Mouse (Mus musculus) neural tube, embryonic 13.5 days (tissue): ENCODE results near the gene Iqgap1. TPM values are rescaled to one million over a fixed set of nuclear protein-coding genes. Genes with fewer than 3 reads are reported as not detected.
A peak's percentile ranks its signal among the peaks of the same experiment; 100 is the strongest.
"Not testable (repeated sequence)": the region's sequence is repeated elsewhere in the genome, so short reads cannot be mapped to it uniquely, and the experiment has no call there.

Experiments
- ATAC-seq: fragments of 200-750 bp; cut with Nextera tagmentation; 2 replicates; pipeline ENCODE4 v1.8.0; 2017; ENCODE audit warnings: low read depth, mild to moderate bottlenecking, moderate TSS enrichment, moderate library complexity
- H3K27ac ChIP-seq: fragments of 300-500 bp; sonication (generic); replicated peaks from 2 replicates; pipeline ENCODE4 v1.5.1; 2015; ENCODE audit warnings: moderate library complexity, mild to moderate bottlenecking, inconsistent platforms
- H3K27me3 ChIP-seq: fragments of 300-500 bp; sonication (generic); 2 replicates; pipeline ENCODE4 v1.6.1; 2015; ENCODE audit warnings: mild to moderate bottlenecking, inconsistent platforms
- H3K36me3 ChIP-seq: fragments of 300-500 bp; sonication (generic); 2 replicates; pipeline ENCODE4 v1.6.1; 2015; ENCODE audit warnings: mild to moderate bottlenecking, inconsistent platforms
- H3K4me1 ChIP-seq: fragments of 300-500 bp; sonication (generic); replicated peaks from 2 replicates; pipeline ENCODE4 v1.6.1; 2015; ENCODE audit warnings: inconsistent platforms
- H3K4me2 ChIP-seq: fragments of 300-500 bp; sonication (generic); 2 replicates; pipeline ENCODE4 v1.6.1; 2015; ENCODE audit warnings: inconsistent platforms, mild to moderate bottlenecking, moderate library complexity
- H3K4me3 ChIP-seq: fragments of 300-500 bp; sonication (generic); 2 replicates; pipeline ENCODE4 v1.5.1; 2015; ENCODE audit warnings: mild to moderate bottlenecking, inconsistent platforms
- H3K9ac ChIP-seq: fragments of 300-500 bp; sonication (generic); 2 replicates; pipeline ENCODE4 v1.6.1; 2015; ENCODE audit warnings: moderate library complexity, mild to moderate bottlenecking, inconsistent platforms
- H3K9me3 ChIP-seq: fragments of 300-500 bp; sonication (generic); 2 replicates; pipeline ENCODE4 v1.6.1; 2016; ENCODE audit warnings: inconsistent platforms
- WGBS: fragments of 180-500 bp; shearing (Covaris S2); methylation state at CpG from one replicate; pipeline ENCODE4 v1.1.7; 2015; 5-methylcytosine and 5-hydroxymethylcytosine counted together
- polyA plus RNA-seq: library from polyadenylated mRNA; unstranded; fragments of >200 nt; fragmentation: Nextera tagmentation; extraction: Ambion mirVana; gene quantifications from 2 replicates; pipeline ENCODE4 v1.2.1, GENCODE M21; 2015

The Iqgap1 gene
- polyA plus RNA-seq, 1 experiment from 2014 or later: 19.7 TPM

GRCm38 (mm10) chr7:80840937-80841336, 15.2 kb upstream of the Iqgap1 start:
- no peak overlapping the region for H3K4me2 ChIP-seq
- ATAC-seq: no peak
- H3K36me3 ChIP-seq: no peaks in the 10 kb centered on the region
- no peaks in the 10 kb centered on the region for H3K9me3 ChIP-seq
- no peaks in the 10 kb centered on the region for H3K4me1 ChIP-seq
- no peaks in the 10 kb centered on the region for H3K27me3 ChIP-seq
- H3K9ac ChIP-seq: no peak overlapping the region
- no peak overlapping the region for H3K4me3 ChIP-seq
- WGBS: 86% methylated on average over 4 of the region's 4 CpGs
- no peak overlapping the region for H3K27ac ChIP-seq

- Histone ChIP-seq H3K4me2 (no peak overlapping the region), H3K27me3 (no peaks in the 10 kb centered on the region), H3K9me3 (no peaks in the 10 kb centered on the region), H3K27ac (no peak overlapping the region), H3K4me1 (no peaks in the 10 kb centered on the region), H3K9ac (no peak overlapping the region), H3K36me3 (no peaks in the 10 kb centered on the region), H3K4me3 (no peak overlapping the region)
- 73% methylated on average over 1 of the region's 1 CpGs for WGBS
- no peak for ATAC-seq
Measured at GRCm38 (mm10) chr7:80840241-80840640, 14.5 kb upstream of the Iqgap1 start.

DNA sequence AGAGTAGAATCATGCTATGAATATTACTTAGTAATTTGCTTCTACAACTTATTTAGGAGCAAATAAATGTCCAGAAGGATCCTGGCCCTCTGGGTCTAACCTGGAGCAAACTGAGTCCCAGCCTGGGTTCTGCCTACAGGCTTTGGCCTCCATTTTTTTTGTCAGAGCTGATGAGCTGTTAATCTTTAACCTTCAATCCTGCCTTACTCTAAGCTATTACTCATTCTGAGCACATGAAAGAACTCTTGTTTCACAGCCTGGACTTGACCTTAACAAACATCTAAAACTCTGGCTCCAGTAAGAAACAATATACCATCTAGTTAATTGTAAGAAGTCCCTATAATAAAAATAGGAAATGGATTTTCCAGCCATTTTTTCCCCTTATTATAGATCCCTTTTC, 14.0 kb upstream of the Iqgap1 start:
- Histone ChIP-seq H3K27ac (no peak overlapping the region), H3K9ac (no peak overlapping the region), H3K4me3 (no peak overlapping the region), H3K9me3 (no peaks in the 10 kb centered on the region), H3K27me3 (no peaks in the 10 kb centered on the region), H3K4me1 (no peaks in the 10 kb centered on the region), H3K4me2 (no peak overlapping the region), H3K36me3 (no peaks in the 10 kb centered on the region)
- no peak for ATAC-seq

DNA sequence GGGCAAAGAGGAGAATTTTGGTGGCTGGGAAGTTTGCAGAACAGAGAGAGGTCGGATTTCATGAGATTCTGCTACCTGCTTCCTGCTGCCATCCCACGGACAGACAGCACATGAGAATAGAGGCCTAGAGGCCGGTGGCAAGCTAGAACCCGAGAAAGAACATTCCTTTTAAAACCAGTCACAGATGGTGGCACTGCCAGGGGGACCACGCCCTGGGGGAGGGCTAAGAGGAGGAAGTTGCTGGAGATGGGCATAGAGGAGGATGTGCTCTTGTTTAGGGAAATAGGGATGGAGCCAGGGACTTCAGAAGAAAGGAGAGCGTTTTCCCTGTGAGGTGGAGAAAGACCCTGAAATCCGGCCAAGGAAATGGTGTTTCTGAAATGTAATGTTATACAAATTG, 12.5 kb upstream of the Iqgap1 start:
- Histone ChIP-seq H3K4me2 (no peak overlapping the region), H3K9ac (no peak overlapping the region), H3K4me3 (no peak overlapping the region), H3K27ac (no peak overlapping the region), H3K4me1 (no peaks in the 10 kb centered on the region), H3K36me3 (no peaks in the 10 kb centered on the region), H3K9me3 (no peaks in the 10 kb centered on the region), H3K27me3 (no peaks in the 10 kb centered on the region)
- WGBS: 49% methylated on average over 7 of the region's 7 CpGs
- no peak for ATAC-seq

- Histone ChIP-seq H3K9ac (no peak overlapping the region), H3K4me3 (no peak overlapping the region), H3K4me2 (no peak overlapping the region), H3K27ac (no peak overlapping the region), H3K36me3 (no peaks in the 10 kb centered on the region), H3K27me3 (no peaks in the 10 kb centered on the region), H3K4me1 (peaks cover 3% of the 10 kb centered on the region; the same call in 1 of the 2 replicates), H3K9me3 (no peaks in the 10 kb centered on the region)
- ATAC-seq: no peak
- WGBS: 52% methylated on average over 9 of the region's 9 CpGs
Measured at GRCm38 (mm10) chr7:80837736-80838135, 12.0 kb upstream of the Iqgap1 start.

- no peak overlapping the region for H3K27ac ChIP-seq
- no peaks in the 10 kb centered on the region for H3K36me3 ChIP-seq
- H3K4me1 ChIP-seq: peaks cover 3% of the 10 kb centered on the region; the same call in 1 of the 2 replicates
- H3K4me3 ChIP-seq: no peak overlapping the region
- no peak overlapping the region for H3K4me2 ChIP-seq
- 77% methylated on average over 4 of the region's 4 CpGs for WGBS
- H3K9ac ChIP-seq: no peak overlapping the region
- ATAC-seq: no peak
- no peaks in the 10 kb centered on the region for H3K27me3 ChIP-seq
- H3K9me3 ChIP-seq: no peaks in the 10 kb centered on the region
Measured at GRCm38 (mm10) chr7:80835984-80836652, 10.3 kb upstream of the Iqgap1 start.

- Histone ChIP-seq H3K36me3 (no peaks in the 10 kb centered on the region), H3K27ac (no peak overlapping the region), H3K4me2 (no peak overlapping the region), H3K4me3 (no peak overlapping the region), H3K9me3 (no peaks in the 10 kb centered on the region), H3K27me3 (no peaks in the 10 kb centered on the region), H3K9ac (no peak overlapping the region), H3K4me1 (peaks cover 3% of the 10 kb centered on the region; the same call in 1 of the 2 replicates)
- no peak for ATAC-seq
- 43% methylated on average over 12 of the region's 12 CpGs for WGBS
Measured at GRCm38 (mm10) chr7:80833651-80834532, 8.1 kb upstream of the Iqgap1 start.

GRCm38 (mm10) chr7:80832996-80833650, 7.3 kb upstream of the Iqgap1 start:
- not testable (repeated sequence) for H3K27ac ChIP-seq, H3K36me3 ChIP-seq, H3K4me1 ChIP-seq, H3K9me3 ChIP-seq, H3K27me3 ChIP-seq, H3K9ac ChIP-seq, H3K4me3 ChIP-seq
- peak overlapping the region; percentile 25; the same call in 1 of the 2 replicates for H3K4me2 ChIP-seq
- ATAC-seq: peak; percentile 82
- WGBS: 11% methylated on average over 14 of the region's 14 CpGs

DNA sequence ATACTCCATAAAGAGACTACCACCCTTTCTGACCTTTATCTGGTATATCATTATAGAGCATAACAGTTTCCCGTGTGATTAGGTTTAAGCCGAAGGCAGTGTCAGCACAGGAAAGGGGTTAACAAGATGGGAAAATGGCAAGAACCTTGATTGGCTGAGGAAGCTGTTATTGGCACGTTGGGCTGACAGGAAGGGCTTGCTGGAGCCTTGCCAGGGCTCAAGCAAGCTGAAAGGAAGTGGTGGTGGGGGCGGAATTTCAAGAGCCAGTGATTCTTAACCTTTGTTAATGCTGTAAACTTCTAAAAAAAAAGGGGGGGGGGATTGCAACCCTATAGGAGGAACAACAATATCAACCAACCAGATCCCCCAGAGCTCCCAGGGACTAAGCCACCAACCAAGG, 6.4 kb upstream of the Iqgap1 start:
- WGBS: 53% methylated on average over 4 of the region's 4 CpGs
- H3K9ac ChIP-seq: no peak overlapping the region
- H3K4me1 ChIP-seq: peaks cover 3% of the 10 kb centered on the region; the same call in 1 of the 2 replicates
- H3K4me2 ChIP-seq: no peak overlapping the region
- no peak for ATAC-seq
- H3K27me3 ChIP-seq: no peaks in the 10 kb centered on the region
- H3K4me3 ChIP-seq: no peak overlapping the region
- H3K27ac ChIP-seq: no peak overlapping the region
- H3K36me3 ChIP-seq: no peaks in the 10 kb centered on the region
- H3K9me3 ChIP-seq: no peaks in the 10 kb centered on the region

DNA sequence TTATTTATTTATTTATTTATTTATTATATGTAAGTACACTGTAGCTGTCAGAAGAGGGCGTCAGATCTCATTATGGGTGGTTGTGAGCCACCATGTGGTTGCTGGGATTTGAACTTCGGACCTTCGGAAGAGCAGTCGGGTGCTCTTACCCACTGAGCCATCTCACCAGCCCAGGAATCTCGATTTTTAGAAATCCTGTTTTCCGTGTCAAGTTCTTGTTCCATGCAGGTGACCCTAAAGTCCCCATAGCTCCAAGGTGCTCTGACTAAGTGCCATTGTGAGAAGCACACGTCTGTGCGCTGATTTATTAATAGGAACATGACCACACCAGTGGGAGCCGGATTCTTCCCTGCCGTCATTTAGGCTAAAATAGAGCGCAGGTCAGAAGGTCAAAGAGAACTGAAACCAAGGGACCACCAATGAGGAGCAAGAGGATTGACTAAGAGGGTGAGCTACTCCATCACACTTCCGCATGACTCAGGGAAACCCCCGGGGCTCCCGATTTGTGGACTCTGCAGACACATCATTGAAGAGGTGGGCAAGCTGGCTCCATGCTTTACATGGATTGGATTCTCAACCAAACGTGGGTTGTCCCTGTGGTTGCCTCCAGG, 4.5 kb upstream of the Iqgap1 start:
- Histone ChIP-seq H3K9me3 (no peaks in the 10 kb centered on the region), H3K27ac (no peak overlapping the region), H3K27me3 (no peaks in the 10 kb centered on the region), H3K4me1 (peaks cover 3% of the 10 kb centered on the region; the same call in 1 of the 2 replicates), H3K36me3 (no peaks in the 10 kb centered on the region), H3K9ac (no peak overlapping the region), H3K4me2 (no peak overlapping the region), H3K4me3 (no peak overlapping the region)
- WGBS: 80% methylated on average over 15 of the region's 15 CpGs
- ATAC-seq: no peak

DNA sequence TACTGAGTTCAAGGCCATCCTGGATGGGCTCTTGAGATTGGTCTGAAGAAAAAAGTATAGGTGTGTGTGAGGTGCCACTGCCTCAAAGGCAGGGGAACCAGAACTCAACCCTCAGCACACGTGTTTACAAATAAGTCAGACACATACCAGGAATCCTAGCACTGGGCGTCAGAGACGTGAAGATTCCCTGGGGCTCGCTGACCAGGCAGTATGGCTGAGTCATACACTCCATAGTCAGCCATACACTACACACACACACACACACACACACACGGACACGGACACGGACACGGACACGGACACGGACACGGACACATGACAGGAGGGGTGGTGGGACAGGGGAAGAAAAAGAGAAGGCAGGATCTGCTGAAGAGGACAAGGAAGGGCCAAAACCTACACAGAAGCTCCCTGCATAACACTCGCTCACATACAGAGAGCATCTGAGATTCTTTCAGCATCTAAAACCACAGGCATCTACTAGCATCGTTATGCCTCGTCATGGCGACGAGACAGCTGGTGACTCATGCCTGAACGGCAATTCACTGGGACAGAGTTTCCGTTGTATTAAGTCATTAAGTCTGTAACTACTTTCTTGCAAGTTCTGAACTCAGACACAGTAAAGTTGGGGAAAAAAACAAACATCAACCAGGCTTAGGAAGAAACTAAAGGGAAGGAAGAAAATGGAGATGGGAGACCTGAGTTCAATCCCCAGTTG, 2.5 kb upstream of the Iqgap1 start:
- Histone ChIP-seq H3K4me2 (no peak overlapping the region), H3K4me1 (peaks cover 3% of the 10 kb centered on the region; the same call in 1 of the 2 replicates), H3K27me3 (no peaks in the 10 kb centered on the region), H3K36me3 (no peaks in the 10 kb centered on the region), H3K4me3 (no peak overlapping the region), H3K9me3 (no peaks in the 10 kb centered on the region), H3K27ac (no peak overlapping the region), H3K9ac (no peak overlapping the region)
- no peak for ATAC-seq
- WGBS: 67% methylated on average over 18 of the region's 18 CpGs
